Mouse (Mus musculus) myocyte (in vitro differentiated cells): Measurements from ENCODE around the gene Gna12. TPM values are rescaled to one million over a fixed set of nuclear protein-coding genes. Genes with fewer than 3 reads are reported as not detected.

Experiments used
- H3K27me3 ChIP-seq: one replicate; pipeline ENCODE4 v1.6.1; 2011; ENCODE audit not compliant: control insufficient read depth, insufficient read depth, insufficient read length
- H3K36me3 ChIP-seq: one replicate; pipeline ENCODE4 v1.6.1; 2011; ENCODE audit not compliant: control insufficient read depth, insufficient read depth
- H3K4me2 ChIP-seq: one replicate; pipeline ENCODE4 v1.6.1; 2011; ENCODE audit warnings: low read depth, control low read depth
- H3K4me3 ChIP-seq: one replicate; pipeline ENCODE4 v1.5.1; 2011; ENCODE audit warnings: mild to moderate bottlenecking, control low read depth, moderate library complexity
- H3K79me2 ChIP-seq: one replicate; pipeline ENCODE4 v1.6.1; 2011; ENCODE audit not compliant: control insufficient read depth, insufficient read depth
- H3ac ChIP-seq: one replicate; pipeline ENCODE4 v1.6.1; 2011; ENCODE audit not compliant: control insufficient read depth, insufficient read length
- CEBPB ChIP-seq: IDR thresholded peaks from 2 replicates; pipeline ENCODE4 v1.6.1; 2011; ENCODE audit warnings: mild to moderate bottlenecking, moderate library complexity; ENCODE audit not compliant: poor library complexity, insufficient read depth, severe bottlenecking
- E2F4 ChIP-seq: IDR thresholded peaks from one replicate; pipeline ENCODE4 v1.6.1; 2011; ENCODE audit warnings: mild to moderate bottlenecking, control low read depth, moderate library complexity; ENCODE audit not compliant: insufficient read depth
- MAX ChIP-seq: IDR thresholded peaks from one replicate; pipeline ENCODE4 v1.6.1; 2011; ENCODE audit warnings: low read depth, mild to moderate bottlenecking, control low read depth
- MYOD1 ChIP-seq, 3 experiments: IDR thresholded peaks; one replicate each; pipeline ENCODE4 v1.6.1; 2011; ENCODE audit warnings: control low read depth in 2 of 3, low read depth in 2 of 3, mild to moderate bottlenecking in 2 of 3, moderate library complexity in 1 of 3; ENCODE audit not compliant: insufficient read length in 2 of 3, control insufficient read depth in 1 of 3
- MYOG ChIP-seq, 3 experiments: IDR thresholded peaks; one replicate each; pipeline ENCODE4 v1.6.1; 2011; ENCODE audit warnings: control low read depth in 2 of 3, low read depth in 2 of 3, mild to moderate bottlenecking in 2 of 3; ENCODE audit not compliant: insufficient read length in 2 of 3, control insufficient read depth in 1 of 3, insufficient read depth in 1 of 3
- POLR2A ChIP-seq: IDR thresholded peaks from one replicate; pipeline ENCODE4 v1.6.1; 2011; ENCODE audit warnings: low read depth, mild to moderate bottlenecking, control low read depth, moderate library complexity; ENCODE audit not compliant: insufficient read length
- POLR2AphosphoS2 ChIP-seq: IDR thresholded peaks from one replicate; pipeline ENCODE4 v1.6.1; 2011; ENCODE audit warnings: low read depth, control low read depth; ENCODE audit not compliant: insufficient read length
- REST ChIP-seq: IDR thresholded peaks from one replicate; pipeline ENCODE4 v1.6.1; 2011; ENCODE audit warnings: mild to moderate bottlenecking, control low read depth, moderate library complexity; ENCODE audit not compliant: insufficient read depth, insufficient read length
- SRF ChIP-seq: IDR thresholded peaks from one replicate; pipeline ENCODE4 v1.6.1; 2011; ENCODE audit warnings: low read depth; ENCODE audit not compliant: control insufficient read depth, insufficient read length
- TCF12 ChIP-seq: IDR thresholded peaks from one replicate; pipeline ENCODE4 v1.6.1; 2011; ENCODE audit warnings: mild to moderate bottlenecking, control low read depth; ENCODE audit not compliant: poor library complexity, insufficient read depth, severe bottlenecking
- TCF3 ChIP-seq: IDR thresholded peaks from one replicate; pipeline ENCODE4 v1.6.1; 2011; ENCODE audit warnings: low read depth, control low read depth; ENCODE audit not compliant: insufficient read length
- USF1 ChIP-seq: IDR thresholded peaks from one replicate; pipeline ENCODE4 v1.6.1; 2011; ENCODE audit warnings: low read depth, mild to moderate bottlenecking, control low read depth, moderate library complexity
- polyA plus RNA-seq: library from polyadenylated mRNA; unstranded; fragments of >200 nt; fragmentation: generic; extraction: Trizol; gene quantifications from one replicate; pipeline ENCODE4 v1.2.1, GENCODE M21; 2012; ENCODE audit warnings: missing spikeins

Gna12 gene
- polyA plus RNA-seq, 1 experiment: 48.8 TPM

- Histone ChIP-seq H3K36me3 (no peaks in the 10 kb centered on the region), H3ac (no peak overlapping the region), H3K27me3 (peaks cover 21% of the 10 kb centered on the region), H3K79me2 (no peaks in the 10 kb centered on the region), H3K4me2 (no peak overlapping the region), H3K4me3 (no peak overlapping the region)
- no peak for TF ChIP-seq POLR2A
- no peak for TF ChIP-seq TCF3
- no peak for TF ChIP-seq CEBPB
- TF ChIP-seq MAX: no peak
- no peak for TF ChIP-seq POLR2AphosphoS2
- TF ChIP-seq USF1: no peak
- TF ChIP-seq SRF: no peak
- TF ChIP-seq E2F4: no peak
- no peak for TF ChIP-seq MYOG (IDR thresholded peaks at IDR 0.05; ENCODE audit: control insufficient read depth in 1 of 3, insufficient read depth in 1 of 3, insufficient read length in 2 of 3, low read depth in 2 of 3)
- TF ChIP-seq REST: no peak
Observed at GRCm38 (mm10) chr5:140720773-140721172, 109.5 kb downstream of the Gna12 start.

- Histone ChIP-seq H3K36me3 (peaks cover 9% of the 10 kb centered on the region), H3K4me2 (no peak overlapping the region), H3ac (no peak overlapping the region), H3K27me3 (no peaks in the 10 kb centered on the region), H3K79me2 (no peaks in the 10 kb centered on the region), H3K4me3 (no peak overlapping the region)
- no peak for TF ChIP-seq USF1
- no peak for TF ChIP-seq POLR2A
- TF ChIP-seq MYOG (IDR thresholded peaks at IDR 0.05; ENCODE audit: control insufficient read depth in 1 of 3, insufficient read depth in 1 of 3, insufficient read length in 2 of 3, low read depth in 2 of 3): no peak
- TF ChIP-seq TCF3: no peak
- TF ChIP-seq CEBPB: no peak
- no peak for TF ChIP-seq E2F4
- TF ChIP-seq REST: no peak
- TF ChIP-seq SRF: no peak
- no peak for TF ChIP-seq TCF12
- no peak for TF ChIP-seq MYOD1 (IDR thresholded peaks at IDR 0.05; ENCODE audit: control insufficient read depth in 1 of 3, insufficient read length in 2 of 3, low read depth in 2 of 3)
- TF ChIP-seq MAX: no peak
- TF ChIP-seq POLR2AphosphoS2: no peak
Observed at GRCm38 (mm10) chr5:140711040-140711439, 119.2 kb downstream of the Gna12 start.

GRCm38 (mm10) chr5:140710315-140710714, 119.9 kb downstream of the Gna12 start:
- H3K27me3 ChIP-seq: no peaks in the 10 kb centered on the region
- TF ChIP-seq POLR2A (no peak), CEBPB (no peak), MYOG (IDR thresholded peaks at IDR 0.05; ENCODE audit: control insufficient read depth in 1 of 3, insufficient read depth in 1 of 3, insufficient read length in 2 of 3, low read depth in 2 of 3) (no peak)
- H3K79me2 ChIP-seq: no peaks in the 10 kb centered on the region
- no peak overlapping the region for H3K4me2 ChIP-seq
- no peak overlapping the region for H3K4me3 ChIP-seq
- peaks cover 9% of the 10 kb centered on the region for H3K36me3 ChIP-seq
- H3ac ChIP-seq: no peak overlapping the region

Other genes starting within 250 kb of the Gna12 start
- 3.1 TPM for gene Lfng, start 223.1 kb downstream of the Gna12 start, polyA plus RNA-seq
- gene Ttyh3, start 181.4 kb downstream of the Gna12 start, polyA plus RNA-seq: 23.8 TPM
- gene Iqce, start 128.1 kb downstream of the Gna12 start, polyA plus RNA-seq: 4.8 TPM
- gene Brat1, start 125.4 kb downstream of the Gna12 start, polyA plus RNA-seq: 14.2 TPM
- gene Amz1, start 106.3 kb downstream of the Gna12 start, polyA plus RNA-seq: 1.2 TPM
- gene Card11, start 170.2 kb upstream of the Gna12 start, polyA plus RNA-seq: 0.04 TPM